Mouse (Mus musculus) testis, adult 2 months (tissue): ENCODE results near the gene Creb3l2.

ENCODE experiments used
- CTCF ChIP-seq: fragments of 200-500 bp; IDR thresholded peaks from 2 replicates; pipeline ENCODE4 v1.5.1; 2012; ENCODE audit warnings: low read depth, mild to moderate bottlenecking, inconsistent platforms, low read length, moderate library complexity; ENCODE audit not compliant: control insufficient read depth, insufficient read depth, insufficient replicate concordance
- POLR2A ChIP-seq: fragments of 200-500 bp; IDR thresholded peaks from 2 replicates; pipeline ENCODE4 v1.6.1; 2012; ENCODE audit warnings: low read depth, mild to moderate bottlenecking, inconsistent platforms, low read length, moderate library complexity; ENCODE audit not compliant: control insufficient read depth

- no peak for TF ChIP-seq CTCF
- no peak for TF ChIP-seq POLR2A
Measured at GRCm38 (mm10) chr6:37306616-37307015, 135.3 kb downstream of the Creb3l2 start.
